Mouse (Mus musculus) CD4-positive naive resting alpha-beta T cell, adult 76 days (primary cell): ENCODE data around the gene Nkd2. TPM values are rescaled to one million over a fixed set of nuclear protein-coding genes. Genes with fewer than 3 reads are reported as not detected.

Experiments
- total RNA-seq: library from RNA; stranded (reverse); gene quantifications from one replicate; pipeline ENCODE4 v1.2.4, GENCODE M21; 2023

The Nkd2 gene
- not detected for total RNA-seq

DNA sequence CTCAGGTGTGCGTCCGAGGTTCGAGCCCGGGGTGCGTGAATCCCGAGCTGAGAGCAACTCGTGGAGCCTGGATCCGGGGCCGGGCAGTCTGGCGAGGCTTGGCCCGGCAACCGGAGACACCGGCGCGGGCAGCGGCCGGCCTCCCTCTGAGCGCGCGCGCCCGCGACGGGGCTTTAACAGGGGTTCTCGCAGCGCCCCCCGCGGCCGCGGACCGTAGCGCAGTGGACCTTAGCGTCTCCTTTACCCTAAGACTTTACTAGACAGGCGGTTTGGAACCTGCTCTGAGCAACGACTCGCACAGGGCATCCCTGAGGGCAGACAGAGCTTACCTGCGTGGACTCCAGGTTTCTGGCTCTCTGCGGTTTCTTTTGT lies at the start of gene Nkd2:
Gene Nkd2 (minus strand): TSS at position 167 of the 372 bp plus-strand sequence.

Other genes with a start within 250 kb of the Nkd2 start
- gene Clptm1l, start 243.6 kb downstream of the Nkd2 start, total RNA-seq = 94.3 TPM
- gene Tert, start 220.7 kb downstream of the Nkd2 start, total RNA-seq = 3.5 TPM
- gene Slc6a18, start 169.6 kb downstream of the Nkd2 start, total RNA-seq = not detected
- 2.2 TPM for gene Slc6a19, start 142.8 kb downstream of the Nkd2 start, total RNA-seq
- 308 TPM for gene Slc12a7, start 114.5 kb downstream of the Nkd2 start, total RNA-seq
- 1.4 TPM for gene Trip13, start 90.2 kb upstream of the Nkd2 start, total RNA-seq
- gene Brd9, start 90.2 kb upstream of the Nkd2 start, total RNA-seq = 102 TPM
- gene Zdhhc11, start 116.2 kb upstream of the Nkd2 start, total RNA-seq = not detected
- 1.1 TPM for gene Tppp, start 161.8 kb upstream of the Nkd2 start, total RNA-seq
- gene Cep72, start 214.7 kb upstream of the Nkd2 start, total RNA-seq = 8.6 TPM